Mouse (Mus musculus) liver, embryonic 14.5 days (tissue): Measurements from ENCODE around the gene Ccdc84.

ENCODE experiments used
- CTCF ChIP-seq: IDR thresholded peaks from 2 replicates; pipeline ENCODE4 v1.5.1; 2016; ENCODE audit warnings: antibody characterized with exemption, low read depth, control low read depth
- EP300 ChIP-seq: IDR thresholded peaks from 2 replicates; pipeline ENCODE4 v1.6.1; 2016; ENCODE audit warnings: antibody characterized with exemption, low read depth

DNA sequence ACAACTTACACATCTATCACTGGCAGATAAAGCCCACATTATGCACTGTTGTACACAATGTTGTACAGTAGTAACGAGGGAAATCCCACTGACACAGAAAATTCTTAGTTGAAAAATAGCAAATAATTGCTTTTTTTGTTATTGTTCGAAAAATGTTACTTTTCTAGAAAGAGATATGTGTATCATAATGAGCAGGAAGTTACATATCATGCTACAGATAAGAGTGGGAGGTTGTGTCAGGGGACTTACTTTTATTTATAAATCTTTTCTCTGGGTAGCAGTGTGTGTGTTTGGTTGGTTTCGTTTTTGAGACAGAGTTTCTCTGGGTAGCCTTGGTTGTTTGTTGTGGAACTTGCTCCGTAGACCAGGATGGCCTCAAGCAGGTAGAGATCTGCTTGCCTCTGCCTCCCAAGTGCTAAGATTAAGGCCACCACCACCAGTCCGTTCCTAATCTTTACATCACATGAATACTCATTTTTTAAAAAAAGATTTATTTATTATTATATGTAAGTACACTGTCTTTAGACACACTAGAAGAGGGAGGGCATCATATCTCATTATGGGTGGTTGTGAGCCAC lies 40.1 kb downstream of the Ccdc84 start:
- no peak for TF ChIP-seq CTCF
- TF ChIP-seq EP300: no peak
